Mouse (Mus musculus) cortical plate, adult 2 months (tissue): ENCODE measurements around the gene Tmem262.

Experiments
- CTCF ChIP-seq: fragments of 200-500 bp; IDR thresholded peaks from 2 replicates; pipeline ENCODE4 v1.5.1; 2011; ENCODE audit warnings: mild to moderate bottlenecking, control low read depth, low read length; ENCODE audit not compliant: insufficient read depth; ENCODE audit errors: extremely low read depth
- POLR2A ChIP-seq: fragments of 200-500 bp; IDR thresholded peaks from 2 replicates; pipeline ENCODE4 v1.6.1; 2011; ENCODE audit warnings: mild to moderate bottlenecking, low read length, control low read depth; ENCODE audit not compliant: insufficient read depth; ENCODE audit errors: extremely low read depth

- TF ChIP-seq CTCF (no peak), POLR2A (no peak)
Measured at GRCm38 (mm10) chr19:6058513-6058912, 21.3 kb upstream of the Tmem262 start.
